Mouse (Mus musculus) left cerebral cortex, postnatal 36 days (tissue): Measurements from ENCODE around the gene 4930438A08Rik. TPM values are rescaled to one million over a fixed set of nuclear protein-coding genes. Genes with fewer than 3 reads are reported as not detected.
"Not testable (repeated sequence)": the region's sequence is repeated elsewhere in the genome, so short reads cannot be mapped to it uniquely, and the experiment has no call there.

Source experiments
- DNase-seq, 2 experiments: peaks; one replicate each; pipeline ENCODE4 v3.0.0; 2021 to 2022; ENCODE audit warnings: low spot score in 2 of 2, mixed read lengths in 1 of 2
- intact Hi-C: fragments of 180-260 bp; cut with DNase I; formaldehyde crosslinking; loops from one replicate; pipeline ENCODE4 v1.15.1; 2025
- total RNA-seq, 2 experiments: library from RNA; stranded (reverse); gene quantifications; 2 replicates each; pipeline ENCODE4 v1.2.3; 2021

Gene 4930438A08Rik
- total RNA-seq, 2 experiments from 2014 or later, result not detected

DNA sequence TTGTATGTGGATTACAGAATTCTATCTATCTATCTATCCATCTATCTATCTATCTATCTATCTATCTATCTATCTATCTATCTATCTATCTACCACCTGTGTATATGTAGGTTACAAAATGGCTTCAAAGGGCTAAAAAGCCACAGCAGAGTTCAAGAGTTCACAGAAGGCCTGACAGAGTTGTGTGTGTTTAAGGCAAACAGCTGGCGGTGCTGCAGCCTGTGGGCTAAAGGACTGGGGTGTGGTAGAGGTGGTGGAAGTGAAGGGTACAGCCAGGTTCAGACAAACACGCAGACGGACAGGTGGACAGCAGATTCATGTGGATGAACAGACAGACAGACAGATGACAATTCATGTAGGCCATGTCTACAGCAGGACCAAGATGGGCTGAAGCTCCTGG, 6.3 kb upstream of the 4930438A08Rik start:
- intact Hi-C loops, result no loop called here
- DNase-seq, result no peak

DNA sequence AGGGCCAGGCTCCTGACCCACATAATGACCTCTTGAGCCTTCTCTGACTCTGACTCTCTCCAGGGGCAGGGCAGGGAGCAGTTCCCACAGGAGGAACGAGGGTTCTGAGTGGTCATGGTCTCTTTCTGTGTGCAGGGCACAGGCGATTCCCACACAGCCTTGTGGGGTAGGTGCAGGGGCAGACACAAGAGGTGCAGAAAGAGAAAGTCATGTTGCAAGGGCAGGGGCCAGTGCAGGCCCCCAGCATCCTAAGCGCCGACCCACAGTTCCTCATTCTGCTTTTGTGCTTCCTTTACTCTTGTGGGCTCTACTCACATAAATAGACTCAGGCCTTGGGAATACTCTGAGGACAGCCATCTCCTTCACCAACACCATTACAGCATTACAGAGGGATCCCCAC, 1.2 kb downstream of the 4930438A08Rik start:
- DNase-seq, result no peak
- intact Hi-C loops, result no loop called here

DNA sequence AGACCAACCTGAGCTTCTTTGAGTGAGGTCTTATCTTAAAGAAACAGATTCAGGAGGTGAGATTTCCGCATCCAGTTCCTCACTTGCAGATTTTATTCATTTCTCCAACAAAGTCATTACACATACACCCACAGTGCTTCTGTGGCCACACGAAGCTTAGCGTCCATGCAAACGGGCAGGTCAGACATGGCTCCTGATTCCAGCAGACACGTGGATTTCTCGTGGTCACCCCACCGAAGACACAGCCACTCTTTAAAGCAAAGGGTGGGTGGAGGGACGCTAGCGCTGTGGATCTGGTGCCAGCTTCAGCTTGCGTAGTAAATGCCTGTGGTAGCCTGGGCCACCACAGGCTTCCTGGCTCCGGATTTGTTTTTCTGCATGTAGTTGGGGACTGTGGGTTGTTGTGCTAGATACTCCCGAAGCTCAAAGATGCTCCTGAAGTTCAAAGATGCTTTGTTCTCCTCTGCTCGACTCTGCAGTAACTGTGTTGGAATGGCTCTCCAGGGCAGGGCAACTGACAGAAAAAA, 7.4 kb downstream of the 4930438A08Rik start:
- intact Hi-C loops, result no loop called here

DNA sequence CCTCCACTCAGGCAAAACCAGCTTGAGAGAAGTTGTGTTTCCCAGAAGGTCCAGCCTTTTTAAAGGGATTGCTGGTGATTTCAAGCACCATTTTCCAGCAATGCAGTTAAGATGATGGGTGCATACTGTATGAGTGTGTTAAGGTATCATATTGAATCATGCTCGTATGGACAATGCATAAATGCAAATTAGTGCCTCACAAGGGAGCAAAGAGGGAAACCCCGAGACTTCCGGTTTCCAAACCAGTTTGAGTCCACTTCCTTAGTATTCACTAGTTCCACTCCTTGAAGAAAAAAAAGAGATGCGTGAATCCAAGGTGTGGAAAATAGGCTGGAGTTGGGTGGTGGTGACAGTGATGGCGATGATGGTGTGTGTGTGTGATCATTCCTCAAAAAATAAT, 7.9 kb downstream of the 4930438A08Rik start:
- intact Hi-C loops, result no loop called here
- DNase-seq, result no peak

More for the DNA sequence above, 7.4 kb downstream of the 4930438A08Rik start:
- no peak for DNase-seq

DNA sequence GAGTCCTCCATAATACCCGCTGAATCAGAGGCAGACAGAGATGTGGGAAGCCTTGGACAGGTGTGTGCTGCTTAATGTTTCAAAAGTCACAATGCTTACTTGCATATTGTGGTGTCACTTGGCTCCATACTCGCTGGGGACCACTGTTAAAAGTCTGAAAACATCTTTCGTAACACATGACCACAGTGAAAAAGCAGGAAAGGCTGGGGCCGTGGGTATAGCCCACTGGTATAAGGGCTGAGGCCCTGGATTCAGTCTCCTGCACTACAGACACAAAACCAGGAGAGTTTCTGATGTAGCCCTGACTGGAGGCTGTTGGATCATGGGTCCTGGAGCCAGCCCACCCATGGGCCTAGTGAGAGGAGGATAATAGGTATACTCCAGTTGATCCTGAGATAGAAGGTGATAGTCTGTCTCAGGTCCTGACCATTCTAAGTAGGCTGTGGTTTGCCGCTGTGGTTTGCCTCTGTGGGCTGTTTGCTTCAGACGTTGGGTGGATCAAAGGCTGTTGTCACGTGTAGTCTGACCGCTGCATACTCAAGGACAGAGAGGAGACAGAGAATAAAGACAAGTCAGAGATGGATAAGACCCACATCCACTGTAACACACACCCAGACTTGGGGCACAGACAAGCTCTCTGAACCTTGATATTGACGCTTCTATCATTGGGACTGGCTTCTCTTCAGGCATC, 15.5 kb downstream of the 4930438A08Rik start:
- intact Hi-C loops, result loop anchor here (5.0 kb wide), 1 partner anchor 53 kb away; no protein-coding TSS in a partner anchor
- no peak for DNase-seq

DNA sequence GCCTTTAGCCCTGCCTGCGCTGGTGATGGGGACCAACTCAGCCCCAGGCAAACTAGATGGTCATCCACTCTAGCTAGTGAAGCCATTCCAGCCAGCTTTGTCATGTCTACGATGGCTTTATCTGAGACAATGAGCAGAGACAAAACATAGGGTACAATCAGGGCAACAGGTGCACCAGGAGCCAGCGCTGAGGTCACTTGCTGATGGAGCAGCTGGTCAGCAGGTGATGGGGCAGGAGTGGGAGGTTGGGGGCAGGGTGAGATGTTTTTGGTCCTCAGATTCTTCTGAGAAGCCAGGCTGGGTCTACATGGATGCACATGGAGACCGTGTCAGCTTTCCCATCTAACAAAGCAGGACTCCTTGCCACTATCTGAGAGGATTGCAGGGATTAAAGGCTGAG, 16.2 kb downstream of the 4930438A08Rik start:
- DNase-seq, result no peak
- intact Hi-C loops, result loop anchor here (5.0 kb wide), 1 partner anchor 54 kb away; no protein-coding TSS in a partner anchor

DNA sequence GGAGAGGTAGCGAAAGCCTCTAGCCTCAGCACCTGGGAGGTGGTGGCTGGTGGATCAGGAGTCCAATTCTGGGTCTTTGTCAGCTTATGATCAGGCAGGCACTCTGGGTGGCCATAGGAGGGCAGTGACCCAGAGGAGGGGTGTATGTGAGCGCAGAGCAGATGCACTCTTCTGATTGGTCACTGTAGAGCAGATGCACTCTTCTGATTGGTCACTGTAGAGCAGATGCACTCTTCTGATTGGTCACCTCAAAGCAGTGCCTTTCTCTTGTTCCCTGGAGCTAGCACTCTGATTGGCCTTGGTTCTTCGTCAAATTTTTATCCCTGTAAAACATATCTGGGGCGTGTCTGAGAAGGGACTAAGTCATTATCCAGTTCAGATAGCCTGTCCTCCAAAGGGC, 18.2 kb downstream of the 4930438A08Rik start:
- DNase-seq, result no peak
- intact Hi-C loops, result loop anchor here (5.0 kb wide), 1 partner anchor 55 kb away; no protein-coding TSS in a partner anchor

DNA sequence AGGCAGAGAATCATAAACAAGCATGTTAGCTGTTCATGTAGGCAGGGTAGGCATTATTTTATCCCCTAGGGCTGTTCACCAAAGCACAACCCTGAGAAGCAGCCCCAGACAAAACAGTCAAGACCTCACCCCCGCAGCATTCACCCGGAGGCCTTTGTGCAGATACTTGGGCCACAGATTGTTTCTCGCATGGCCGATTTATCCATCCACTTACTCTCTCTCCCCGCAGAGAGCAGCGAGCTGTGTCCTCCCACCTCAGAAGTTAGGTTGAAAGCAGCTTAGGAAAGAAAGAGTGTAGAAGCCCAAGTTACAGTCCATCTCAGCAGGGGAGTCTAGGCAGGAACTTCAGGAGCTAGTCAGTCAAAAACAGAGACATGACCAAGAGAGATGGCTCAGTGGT, 22.8 kb downstream of the 4930438A08Rik start:
- no peak for DNase-seq
- intact Hi-C loops, result no loop called here

DNA sequence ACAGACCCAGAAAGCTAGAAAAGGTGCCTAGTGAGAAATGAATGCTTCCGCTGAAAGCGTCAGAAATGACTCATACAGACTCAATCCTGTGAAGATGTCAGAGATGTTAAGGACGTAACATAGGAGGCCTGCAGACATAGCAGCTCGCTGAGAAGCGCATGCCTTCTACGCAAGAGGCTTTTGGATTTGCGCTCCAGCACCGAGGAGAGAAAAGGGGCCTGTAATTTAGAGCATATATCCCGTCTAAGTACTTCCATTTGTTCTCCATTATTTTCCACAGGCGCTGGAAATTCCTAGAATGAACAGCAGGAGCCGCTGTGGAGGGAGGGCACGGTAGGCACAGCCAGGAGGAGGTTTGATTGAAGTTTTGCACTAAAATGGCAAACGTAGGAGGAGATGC, 26.5 kb downstream of the 4930438A08Rik start:
- intact Hi-C loops, result loop anchor here (5.0 to 10.0 kb wide), 3 partner anchors 129 to 346 kb away; partner anchors contain the start of genes Cnot8 and Mrpl22
- DNase-seq, result peak; percentile 66 to 75

DNA sequence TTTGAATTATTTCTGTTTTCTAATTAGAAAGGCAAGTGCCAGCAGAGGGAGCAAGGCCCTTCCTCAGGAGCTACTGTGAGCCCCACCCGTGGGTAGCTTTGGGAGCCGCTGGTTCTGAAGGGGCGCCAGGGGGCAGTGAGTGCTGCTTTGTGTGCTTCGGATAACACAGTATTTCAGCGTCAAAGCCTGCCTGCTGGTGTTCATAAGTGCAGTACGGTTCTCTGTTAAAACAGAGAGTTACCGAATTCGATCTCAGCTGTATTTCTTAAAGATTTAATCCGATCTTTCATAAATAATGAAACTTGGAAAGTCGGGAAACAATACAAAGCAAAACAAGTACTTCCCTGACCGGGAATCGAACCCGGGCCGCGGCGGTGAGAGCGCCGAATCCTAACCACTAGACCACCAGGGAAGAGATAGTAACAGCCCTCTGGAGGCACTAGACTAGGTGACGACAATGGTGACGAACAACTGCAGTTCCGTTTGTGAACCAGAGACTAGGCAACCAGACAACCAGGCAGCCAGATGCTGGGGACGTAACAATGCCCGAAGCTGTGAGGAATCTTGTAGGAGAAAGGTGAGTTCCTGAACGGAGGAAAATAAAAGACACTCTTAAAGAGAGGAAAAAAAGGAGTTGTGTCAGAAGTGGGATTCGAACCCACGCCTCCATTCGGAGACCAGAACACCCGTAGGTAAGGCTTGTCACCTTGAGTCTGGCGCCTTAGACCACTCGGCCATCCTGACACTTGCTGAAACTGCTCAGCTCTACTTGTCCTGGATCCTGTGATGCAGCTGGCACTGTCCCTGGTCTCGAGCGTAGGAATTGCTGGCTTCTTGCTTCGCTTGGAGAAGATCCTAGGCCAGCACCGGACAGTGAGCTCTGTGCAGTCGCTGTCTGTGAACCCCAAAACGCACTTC, 27.5 kb downstream of the 4930438A08Rik start:
- intact Hi-C loops, result loop anchor here (5.0 to 10.0 kb wide), 3 partner anchors 130 to 347 kb away; partner anchors contain the start of genes Cnot8 and Mrpl22
- DNase-seq, result peak; percentile 99 to 100

DNA sequence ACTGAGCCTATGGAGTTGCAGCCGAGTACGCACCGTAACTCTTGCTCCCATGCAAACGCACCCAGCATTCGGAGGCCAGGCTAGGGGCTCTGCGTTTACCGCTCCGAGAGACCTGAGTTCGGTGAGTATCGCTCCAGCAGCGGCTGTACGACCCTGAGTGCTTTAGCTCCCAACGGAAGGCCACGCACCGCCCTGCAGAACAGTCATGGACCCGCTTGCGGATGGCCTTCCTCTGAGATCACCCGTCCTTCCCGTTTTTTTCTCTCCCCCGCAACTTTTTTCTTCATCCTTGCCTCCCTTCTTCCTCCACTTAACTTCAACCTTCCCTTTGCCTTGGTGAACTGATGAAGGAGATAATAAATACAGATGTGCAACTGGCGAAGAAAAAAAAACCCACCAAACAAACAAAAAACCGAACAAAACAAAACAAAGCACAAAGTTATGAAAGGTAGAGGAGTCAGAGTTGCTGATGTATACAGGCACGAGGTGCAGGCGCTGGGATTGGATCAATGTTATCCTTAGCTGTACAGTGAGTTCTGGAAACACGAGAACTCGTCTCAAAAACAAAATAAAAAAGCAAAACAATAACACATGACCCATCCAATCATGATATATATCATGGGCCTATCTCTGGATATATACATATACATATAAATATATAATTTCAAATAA, 28.3 kb downstream of the 4930438A08Rik start:
- intact Hi-C loops, result loop anchor here (5.0 to 10.0 kb wide), 3 partner anchors 131 to 348 kb away; partner anchors contain the start of genes Cnot8 and Mrpl22
- DNase-seq, result no peak

DNA sequence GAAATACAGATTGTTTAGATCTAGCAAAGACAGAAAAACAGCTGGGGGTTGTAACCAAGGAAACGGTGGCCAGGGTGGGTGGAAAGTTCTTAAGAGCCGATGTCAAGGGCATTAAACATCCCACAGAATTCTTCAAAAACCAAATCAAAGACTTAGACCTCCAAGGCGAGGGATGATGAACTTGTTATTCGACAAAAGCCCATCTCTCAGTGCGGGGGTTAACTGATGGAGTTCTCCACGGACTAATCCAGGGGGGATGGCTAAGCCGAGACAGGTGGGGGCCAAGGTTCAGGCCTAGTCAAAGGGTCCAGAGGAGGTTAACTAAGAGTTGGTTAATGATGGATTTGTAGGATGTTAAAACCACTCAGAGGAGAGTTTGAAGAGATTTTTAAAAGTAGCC, 29.0 kb downstream of the 4930438A08Rik start:
- intact Hi-C loops, result loop anchor here (5.0 to 10.0 kb wide), 3 partner anchors 131 to 349 kb away; partner anchors contain the start of genes Cnot8 and Mrpl22
- DNase-seq, result no peak

DNA sequence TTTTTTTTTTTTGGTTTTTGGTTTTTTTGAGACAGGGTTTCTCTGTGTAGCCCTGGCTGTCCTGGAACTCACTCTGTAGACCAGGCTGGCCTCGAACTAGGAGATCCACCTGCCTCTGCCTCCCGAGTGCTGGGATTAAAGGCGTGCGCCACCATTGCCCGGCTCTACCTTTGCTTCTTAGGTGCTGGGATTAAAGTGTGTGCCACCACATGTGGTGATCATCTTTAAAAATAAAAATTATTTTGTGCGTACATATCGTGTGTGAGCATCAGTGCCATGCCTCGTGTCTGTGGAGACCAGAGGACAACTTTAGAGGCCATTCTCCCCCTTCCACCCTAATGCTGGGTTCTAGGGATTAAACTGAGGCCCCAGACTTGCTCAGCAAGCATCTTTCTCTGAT, 30.7 kb downstream of the 4930438A08Rik start:
- intact Hi-C loops, result loop anchor here (10.0 kb wide), 2 partner anchors 200 to 350 kb away; partner anchors contain the start of gene Cnot8
- not testable (repeated sequence) for DNase-seq

DNA sequence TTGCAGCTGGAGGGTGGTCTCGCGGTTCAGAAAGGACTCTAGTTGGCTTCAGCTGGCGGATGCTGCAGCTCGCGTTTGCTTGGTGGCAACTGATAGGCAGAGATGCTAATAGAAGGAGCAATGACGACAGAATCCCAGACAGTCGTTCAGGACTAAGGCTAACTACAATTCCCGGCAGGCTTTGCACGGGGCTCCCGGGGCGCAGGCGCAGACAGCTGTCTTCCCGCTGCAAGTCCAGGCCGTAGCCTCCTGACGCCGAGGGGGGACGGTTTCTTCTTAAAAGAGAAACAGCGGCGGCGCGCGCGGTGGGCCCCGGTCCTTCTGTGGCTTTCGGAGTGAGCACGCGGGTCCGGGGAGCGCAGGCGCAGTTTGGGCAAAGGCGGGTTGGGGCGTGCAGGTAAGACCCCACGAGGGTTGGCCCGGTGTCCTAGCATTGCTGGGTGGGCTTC, 32.3 kb downstream of the 4930438A08Rik start, which contains the start of gene Zfp692:
TSS of gene Zfp692 (plus strand) at position 210 of the 449 bp plus-strand sequence.
- DNase-seq, result peak; percentile 97
- intact Hi-C loops, result loop anchor here (10.0 kb wide), 2 partner anchors 202 to 352 kb away; partner anchors contain the start of gene Cnot8

DNA sequence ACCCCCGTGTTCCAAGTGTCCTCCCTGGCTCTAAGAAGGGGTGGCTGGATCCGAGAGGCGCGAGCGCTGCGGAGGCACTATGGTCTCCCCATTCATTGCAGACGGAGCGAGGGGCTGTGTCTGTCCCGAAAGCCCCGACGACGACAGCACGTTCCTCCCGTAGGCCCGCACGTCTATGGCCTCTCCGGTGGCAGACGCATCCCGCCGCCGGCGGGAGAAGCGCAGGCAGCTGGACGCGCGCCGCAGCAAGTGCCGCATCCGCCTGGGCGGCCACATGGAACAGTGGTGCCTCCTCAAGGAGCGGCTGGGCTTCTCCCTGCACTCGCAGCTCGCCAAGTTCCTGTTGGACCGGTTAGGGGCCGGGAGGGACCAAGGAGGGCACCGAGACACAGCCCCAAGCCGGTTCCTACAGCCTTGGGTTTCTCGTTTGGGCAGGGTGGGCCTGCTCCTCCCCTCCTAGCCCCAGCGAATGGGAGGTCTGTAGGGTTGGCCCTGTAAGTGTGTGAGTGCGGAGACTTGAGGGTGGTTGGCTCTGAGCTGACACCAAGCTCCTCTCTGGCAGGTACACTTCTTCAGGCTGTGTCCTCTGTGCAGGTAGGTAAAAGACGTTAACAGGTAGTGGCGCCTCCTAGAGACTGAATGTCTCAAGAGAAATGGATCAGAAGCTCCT, 32.9 kb downstream of the 4930438A08Rik start:
- peak; percentile 62 to 65 for DNase-seq
- intact Hi-C loops, result loop anchor here (10.0 kb wide), 2 partner anchors 203 to 353 kb away; partner anchors contain the start of gene Cnot8

DNA sequence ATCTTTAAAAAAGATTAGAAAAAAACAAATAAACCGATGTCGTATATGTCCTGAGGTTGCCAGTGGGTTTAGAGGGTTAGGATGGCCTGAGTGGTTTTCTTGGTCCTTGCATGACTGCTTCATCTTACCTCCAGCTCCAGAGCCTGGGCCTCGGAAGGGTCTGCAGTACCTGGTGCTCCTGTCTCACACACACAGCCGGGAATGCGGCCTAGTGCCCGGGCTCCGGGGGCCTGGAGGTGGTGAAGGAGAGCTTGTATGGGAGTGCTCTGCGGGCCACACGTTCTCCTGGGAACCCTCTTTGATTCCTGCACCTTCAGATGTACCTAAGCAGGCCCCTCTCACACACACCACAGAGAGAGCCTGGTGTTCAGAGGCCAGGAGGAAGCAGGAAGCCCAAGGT, 34.1 kb downstream of the 4930438A08Rik start:
- intact Hi-C loops, result loop anchor here (10.0 kb wide), 2 partner anchors 204 to 354 kb away; partner anchors contain the start of gene Cnot8
- DNase-seq, result no peak

DNA sequence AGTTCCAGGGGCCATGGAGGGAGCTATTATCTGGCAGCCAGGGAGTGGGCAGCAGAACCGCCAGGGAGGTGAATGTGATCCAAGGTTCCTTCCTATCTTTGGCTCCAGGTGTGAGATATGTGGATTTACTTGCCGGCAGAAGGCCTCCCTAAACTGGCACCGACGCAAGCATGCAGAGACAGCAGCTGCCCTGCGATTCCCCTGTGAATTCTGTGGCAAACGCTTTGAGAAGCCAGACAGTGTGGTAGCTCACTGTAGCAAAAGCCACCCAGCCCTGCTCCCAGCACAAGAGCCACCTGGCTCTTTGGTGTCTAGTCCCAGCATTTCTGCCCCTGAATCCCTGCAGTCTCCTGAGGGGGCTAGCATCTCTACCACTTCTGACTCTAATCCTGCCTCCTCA, 39.5 kb downstream of the 4930438A08Rik start:
- peak; percentile 22 to 28 for DNase-seq
- intact Hi-C loops, result no loop called here

DNA sequence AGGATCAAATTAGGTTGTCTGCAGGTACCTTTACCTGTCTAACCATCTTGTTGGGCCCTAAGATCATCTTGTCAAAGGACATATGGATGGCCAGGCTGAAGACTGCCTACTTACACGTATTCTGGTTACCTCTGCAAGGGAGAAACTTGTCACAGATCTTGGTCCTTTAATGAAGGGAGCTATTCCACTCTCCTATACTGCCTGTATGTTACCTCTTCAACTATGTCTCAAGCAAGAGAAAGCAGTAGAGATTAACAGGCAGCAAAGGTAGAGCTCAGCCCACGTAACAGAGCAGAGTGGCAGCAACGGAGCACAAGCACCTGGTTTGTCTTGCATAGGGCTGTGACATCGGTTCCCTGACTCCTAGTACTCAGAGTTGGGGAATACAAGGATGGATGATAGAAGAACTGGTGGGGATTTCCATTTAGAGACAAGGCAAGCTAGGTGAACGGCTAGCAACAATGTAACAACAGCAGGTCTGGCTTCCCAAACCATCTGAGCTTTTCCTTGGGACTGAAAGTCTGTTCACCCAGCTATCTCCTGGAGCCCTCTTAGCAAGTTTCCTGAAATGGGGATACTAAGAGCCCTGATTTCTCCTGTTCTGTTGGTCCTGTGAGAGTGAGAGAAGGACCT, 41.1 kb downstream of the 4930438A08Rik start:
- DNase-seq, result no peak
- intact Hi-C loops, result no loop called here
